Mouse (Mus musculus) erythroblast, embryonic 14.5 days (primary cell): ENCODE data around the gene Castor1.

ENCODE experiments used
- GATA1 ChIP-seq: IDR thresholded peaks from 2 replicates; pipeline ENCODE4 v1.6.1; 2012; ENCODE audit warnings: low read length, inconsistent platforms, mixed read lengths
- TAL1 ChIP-seq: IDR thresholded peaks from 3 replicates; pipeline ENCODE4 v1.6.1; 2012; ENCODE audit warnings: low read length, inconsistent platforms, mixed read lengths

- TF ChIP-seq TAL1 (no peak), GATA1 (no peak)
Measured at GRCm38 (mm10) chr11:4235052-4235655, 17.1 kb downstream of the Castor1 start.
